8 mouse cellular contexts compared by ENCODE assay signal in the genomic region with DNA sequence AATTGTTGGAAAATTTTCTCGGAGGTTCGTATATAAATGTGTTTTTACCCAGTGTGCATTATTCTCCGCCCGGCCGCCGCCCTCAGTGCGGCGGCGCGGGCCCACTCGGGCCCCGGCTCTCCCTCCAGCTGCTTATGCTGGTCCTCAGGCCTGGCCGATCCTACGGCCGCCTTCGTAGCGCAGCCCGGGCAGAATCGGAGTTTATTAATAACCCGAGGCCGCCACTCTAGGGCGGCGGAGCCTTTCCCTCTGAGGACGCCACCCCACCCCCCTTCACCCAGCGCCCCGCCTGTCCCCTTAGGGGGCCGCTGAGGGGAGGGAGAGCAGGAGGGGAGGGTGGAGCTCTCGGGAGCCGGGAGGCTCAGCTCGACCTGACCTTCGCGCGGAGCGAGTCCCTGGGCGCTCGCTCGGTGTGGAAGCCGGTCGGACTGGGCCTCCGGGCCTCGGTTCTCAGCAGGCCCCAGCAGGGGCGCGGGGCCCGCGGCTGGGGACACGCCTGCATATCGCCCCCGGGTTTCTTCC. TPM values are rescaled to one million over a fixed set of nuclear protein-coding genes. Genes with fewer than 3 reads are reported as not detected.
A peak's percentile ranks its signal among the peaks of the same experiment; 100 is the strongest.
DNase-seq lines count a peak whose midpoint lies in the region; ATAC-seq and TF ChIP-seq lines count a peak whose summit lies in the region.

No protein-coding gene starts in this region.

- peaks cover 51% of the 10 kb centered on the region for H3K79me2 ChIP-seq in myocyte (ENCODE audit: control insufficient read depth, insufficient read depth)

- H3K36me3 ChIP-seq in heart, embryonic 13.5 days = peaks cover 38% of the 10 kb centered on the region
- peaks cover 46% of the 10 kb centered on the region for H3K36me3 ChIP-seq in liver, embryonic 12.5 days
- peaks cover 9% of the 10 kb centered on the region for H3K36me3 ChIP-seq in myocyte (ENCODE audit: control insufficient read depth, insufficient read depth)
- H3K36me3 ChIP-seq in stomach, embryonic 15.5 days = no peaks in the 10 kb centered on the region

- H3K4me1 ChIP-seq in brown adipose tissue, adult 24 weeks (ENCODE audit: control insufficient read depth, insufficient read depth, insufficient read length, low read length) = peaks cover 6% of the 10 kb centered on the region
- peaks cover 23% of the 10 kb centered on the region for H3K4me1 ChIP-seq in heart, embryonic 13.5 days
- H3K4me1 ChIP-seq in liver, embryonic 12.5 days = peaks cover 37% of the 10 kb centered on the region
- peaks cover 4% of the 10 kb centered on the region; the same call in 1 of the 2 replicates for H3K4me1 ChIP-seq in stomach, embryonic 15.5 days

- no peaks in the 10 kb centered on the region for H3K27me3 ChIP-seq in heart, embryonic 13.5 days (replicated peaks)
- no peaks in the 10 kb centered on the region for H3K27me3 ChIP-seq in liver, embryonic 12.5 days (replicated peaks)
- no peaks in the 10 kb centered on the region for H3K27me3 ChIP-seq in myocyte (ENCODE audit: control insufficient read depth, insufficient read depth, insufficient read length)
- no peaks in the 10 kb centered on the region for H3K27me3 ChIP-seq in stomach, embryonic 15.5 days (replicated peaks)

- ATAC-seq in erythroid progenitor cell, adult 5-6 weeks (replicated peaks; ENCODE audit: low FRiP score, poor library complexity, severe bottlenecking) = peak; percentile 74
- ATAC-seq in heart, embryonic 13.5 days (ENCODE audit: extremely low read depth, insufficient number of reproducible peaks, low FRiP score, low TSS enrichment) = peak; percentile 80
- ATAC-seq in liver, embryonic 12.5 days = peak; percentile 83
- ATAC-seq in stomach, embryonic 15.5 days (ENCODE audit: insufficient read depth, low FRiP score, low read depth) = peak; percentile 82

- H3K4me2 ChIP-seq in heart, embryonic 13.5 days = peak overlapping the region; percentile 75
- H3K4me2 ChIP-seq in liver, embryonic 12.5 days = peak overlapping the region; percentile 74
- H3K4me2 ChIP-seq in myocyte (ENCODE audit: low read depth) = peak overlapping the region; percentile 91
- H3K4me2 ChIP-seq in stomach, embryonic 15.5 days = peak overlapping the region; percentile 42

- peak overlapping the region; percentile 89 for H3K27ac ChIP-seq in brown adipose tissue, adult 24 weeks (replicated peaks; ENCODE audit: low read depth, low read length)
- H3K27ac ChIP-seq in heart, embryonic 13.5 days (replicated peaks) = peak overlapping the region; percentile 100
- peak overlapping the region; percentile 100 for H3K27ac ChIP-seq in liver, embryonic 12.5 days
- peak overlapping the region; percentile 100 for H3K27ac ChIP-seq in stomach, embryonic 15.5 days

- peak overlapping the region; percentile 93 for H3K4me3 ChIP-seq in brown adipose tissue, adult 24 weeks (ENCODE audit: insufficient read depth, low read depth, low read length)
- H3K4me3 ChIP-seq in heart, embryonic 13.5 days = peak overlapping the region; percentile 65
- H3K4me3 ChIP-seq in liver, embryonic 12.5 days = peak overlapping the region; percentile 84
- H3K4me3 ChIP-seq in myocyte = peak overlapping the region; percentile 69
- peak overlapping the region; percentile 63 for H3K4me3 ChIP-seq in stomach, embryonic 15.5 days (replicated peaks)

- peak overlapping the region; percentile 96 for H3K9ac ChIP-seq in heart, embryonic 13.5 days
- peak overlapping the region; percentile 93 for H3K9ac ChIP-seq in liver, embryonic 12.5 days
- peak overlapping the region; percentile 65 for H3K9ac ChIP-seq in stomach, embryonic 15.5 days

- H3ac ChIP-seq in myocyte (ENCODE audit: control insufficient read depth, insufficient read length) = peak overlapping the region; percentile 74

- WGBS in heart, embryonic 13.5 days = under 1% methylated on average over 47 of the region's 48 CpGs
- 3% methylated on average over 47 of the region's 48 CpGs for WGBS in liver, embryonic 12.5 days (ENCODE audit: insufficient replicate concordance)
- under 1% methylated on average over 47 of the region's 48 CpGs for WGBS in stomach, embryonic 15.5 days

- no peaks in the 10 kb centered on the region for H3K9me3 ChIP-seq in heart, embryonic 13.5 days
- no peaks in the 10 kb centered on the region for H3K9me3 ChIP-seq in liver, embryonic 12.5 days (replicated peaks)
- no peaks in the 10 kb centered on the region for H3K9me3 ChIP-seq in stomach, embryonic 15.5 days

- DNase-seq in CD8-positive naive resting alpha-beta T cell, adult 2 months (ENCODE audit: low read depth in 2 of 2, low spot score in 2 of 2) = peak; percentile 65 to 69
- peak; percentile 94 for DNase-seq in kidney, postnatal 10 days

- TF ChIP-seq POLR2A in myocyte (IDR thresholded peaks at IDR 0.05; ENCODE audit: insufficient read length, low read depth) = peak; percentile 79

TF ChIP-seq in myocyte, 11 proteins besides CTCF, POLR2A, EP300 and RAD21:
- TF ChIP-seq TCF12 (IDR thresholded peaks at IDR 0.05; ENCODE audit: insufficient read depth, poor library complexity, severe bottlenecking) = no peak
- TF ChIP-seq E2F4 (IDR thresholded peaks at IDR 0.05; ENCODE audit: insufficient read depth) = no peak
- TF ChIP-seq POLR2AphosphoS2 (IDR thresholded peaks at IDR 0.05; ENCODE audit: insufficient read length, low read depth) = peak; percentile 84
- peak in 1 of 3 experiments; percentile 34 for TF ChIP-seq MYOD1 (IDR thresholded peaks at IDR 0.05; ENCODE audit: control insufficient read depth in 1 of 3, insufficient read length in 2 of 3, low read depth in 2 of 3)
- no peak for TF ChIP-seq SRF (IDR thresholded peaks at IDR 0.05; ENCODE audit: control insufficient read depth, insufficient read length, low read depth)
- no peak for TF ChIP-seq MAX (IDR thresholded peaks at IDR 0.05; ENCODE audit: low read depth)

RNA-seq across cellular contexts. Expression of gene Zfp143, which starts 0.8 kb away (rescaled TPM):
- polyA plus RNA-seq in brown adipose tissue, adult 24 weeks (2012; ENCODE audit: insufficient read depth, insufficient read length, missing spikeins) = 4.5 and 7.8 TPM in 2 replicates
- 25.2 and 34.6 TPM in 2 replicates for total RNA-seq in erythroid progenitor cell, adult 5-6 weeks (2015; ENCODE audit: low replicate concordance)
- total RNA-seq in erythroid progenitor cell, adult 5-6 weeks (2017; ENCODE audit: low replicate concordance) = 21.8 and 38.1 TPM in 2 replicates
- polyA plus RNA-seq in heart, embryonic 13.5 days (2015; fragmentation: Nextera tagmentation; extraction: Ambion mirVana) = 13.4 and 15.0 TPM in 2 replicates
- polyA plus RNA-seq in liver, embryonic 12.5 days (2016; fragmentation: Nextera tagmentation; extraction: Ambion mirVana) = 13.5 and 14.2 TPM in 2 replicates
- polyA plus RNA-seq in myocyte (2012; fragmentation: generic; extraction: Trizol) = 6.4 TPM
- 15.8 and 16.2 TPM in 2 replicates for polyA plus RNA-seq in stomach, embryonic 15.5 days (2015; fragmentation: Nextera tagmentation; extraction: Ambion mirVana)

RNA-seq across cellular contexts. Expression of gene Ipo7, which starts 43.7 kb away (rescaled TPM):
- polyA plus RNA-seq in brown adipose tissue, adult 24 weeks (2012; ENCODE audit: insufficient read depth, insufficient read length, missing spikeins) = 51.7 and 64.6 TPM in 2 replicates
- total RNA-seq in erythroid progenitor cell, adult 5-6 weeks (2015; ENCODE audit: low replicate concordance) = 29.9 and 34.0 TPM in 2 replicates
- total RNA-seq in erythroid progenitor cell, adult 5-6 weeks (2017; ENCODE audit: low replicate concordance) = 45.9 and 69.8 TPM in 2 replicates
- polyA plus RNA-seq in heart, embryonic 13.5 days (2015; fragmentation: Nextera tagmentation; extraction: Ambion mirVana) = 32.9 and 34.5 TPM in 2 replicates
- 35.8 and 35.9 TPM in 2 replicates for polyA plus RNA-seq in liver, embryonic 12.5 days (2016; fragmentation: Nextera tagmentation; extraction: Ambion mirVana)
- polyA plus RNA-seq in myocyte (2012; fragmentation: generic; extraction: Trizol) = 28.3 TPM
- polyA plus RNA-seq in stomach, embryonic 15.5 days (2015; fragmentation: Nextera tagmentation; extraction: Ambion mirVana) = 40.2 and 48.2 TPM in 2 replicates

Comparison
In these comparisons a context has a peak if more than half of its experiments do, and no peak if none do; other contexts are left out.
1. Peak in every context shown above with its lines: DNase-seq, ATAC-seq, H3K4me3 ChIP-seq and H3K27ac ChIP-seq.